Mouse (Mus musculus) midbrain, embryonic 16.5 days (tissue): ENCODE results near the gene Cend1. TPM values are rescaled to one million over a fixed set of nuclear protein-coding genes. Genes with fewer than 3 reads are reported as not detected.

Source experiments
- ATAC-seq: fragments of 200-750 bp; cut with Nextera tagmentation; 2 replicates; pipeline ENCODE4 v1.8.0; 2017; ENCODE audit warnings: moderate TSS enrichment
- H3K27ac ChIP-seq: fragments of 300-500 bp; sonication (generic); 2 replicates; pipeline ENCODE4 v1.5.1; 2014; ENCODE audit warnings: mild to moderate bottlenecking, low read length, mixed read lengths
- H3K27me3 ChIP-seq: fragments of 300-500 bp; sonication (generic); 2 replicates; pipeline ENCODE4 v1.6.1; 2014; ENCODE audit warnings: low read depth, low read length, mixed read lengths; ENCODE audit not compliant: control insufficient read depth, insufficient read depth
- H3K36me3 ChIP-seq: fragments of 300-500 bp; sonication (generic); 2 replicates; pipeline ENCODE4 v1.6.1; 2014; ENCODE audit warnings: mild to moderate bottlenecking, low read length, moderate library complexity, mixed read lengths; ENCODE audit not compliant: control insufficient read depth, insufficient read depth
- H3K4me1 ChIP-seq: fragments of 300-500 bp; sonication (generic); 2 replicates; pipeline ENCODE4 v1.6.1; 2014; ENCODE audit warnings: mild to moderate bottlenecking, low read length, mixed read lengths; ENCODE audit not compliant: control insufficient read depth, insufficient read depth
- H3K4me2 ChIP-seq: fragments of 300-500 bp; sonication (generic); 2 replicates; pipeline ENCODE4 v1.6.1; 2014; ENCODE audit warnings: mild to moderate bottlenecking, low read length, mixed read lengths
- H3K4me3 ChIP-seq: fragments of 300-500 bp; sonication (generic); 2 replicates; pipeline ENCODE4 v1.5.1; 2014; ENCODE audit warnings: low read depth, mild to moderate bottlenecking, low read length, moderate library complexity, mixed read lengths
- H3K9ac ChIP-seq: fragments of 300-500 bp; sonication (generic); 2 replicates; pipeline ENCODE4 v1.6.1; 2014; ENCODE audit warnings: low read depth, low read length, mixed read lengths
- H3K9me3 ChIP-seq: fragments of 300-500 bp; sonication (generic); replicated peaks from 2 replicates; pipeline ENCODE4 v1.6.1; 2014; ENCODE audit warnings: mild to moderate bottlenecking, low read length, mixed read lengths; ENCODE audit not compliant: control insufficient read depth, poor library complexity, severe bottlenecking
- WGBS: fragments of 180-500 bp; shearing (Covaris S2); extraction: QIAGEN DNeasy Blood & Tissue Kit; methylation state at CpG from one replicate; pipeline ENCODE4 v1.1.7; 2014; 5-methylcytosine and 5-hydroxymethylcytosine counted together
- polyA plus RNA-seq: library from polyadenylated mRNA; unstranded; fragments of >200 nt; fragmentation: Nextera tagmentation; extraction: Ambion mirVana; gene quantifications from 2 replicates; pipeline ENCODE4 v1.2.1, GENCODE M21; 2015

Cend1 gene
- polyA plus RNA-seq, 1 experiment from 2014 or later, result 151 TPM

GRCm38 (mm10) chr7:141405466-141405865 lies 23.8 kb downstream of the Cend1 start:
- Histone ChIP-seq H3K27me3 (no peaks in the 10 kb centered on the region), H3K4me1 (no peaks in the 10 kb centered on the region), H3K4me2 (no peak overlapping the region), H3K9ac (no peak overlapping the region), H3K4me3 (no peak overlapping the region), H3K27ac (no peak overlapping the region), H3K9me3 (no peaks in the 10 kb centered on the region), H3K36me3 (peaks cover 15% of the 10 kb centered on the region)
- WGBS, result 91% methylated on average over 4 of the region's 4 CpGs
- no peak for ATAC-seq

- no peaks in the 10 kb centered on the region for H3K27me3 ChIP-seq
- 0 out of 2 replicates have a peak overlapping the region, but pooled peaks have one; percentile 6 for H3K9ac ChIP-seq
- ATAC-seq, result no peak
- no peaks in the 10 kb centered on the region for H3K9me3 ChIP-seq
- no peak overlapping the region for H3K4me2 ChIP-seq
- peaks cover 17% of the 10 kb centered on the region for H3K36me3 ChIP-seq
- WGBS, result 47% methylated on average over 5 of the region's 5 CpGs
- no peak overlapping the region for H3K4me3 ChIP-seq
- H3K27ac ChIP-seq, result no peak overlapping the region
- H3K4me1 ChIP-seq, result no peaks in the 10 kb centered on the region
Observed at GRCm38 (mm10) chr7:141403305-141403704, 26.0 kb downstream of the Cend1 start.

- Histone ChIP-seq H3K4me2 (no peak overlapping the region), H3K27ac (no peak overlapping the region), H3K9me3 (no peaks in the 10 kb centered on the region), H3K9ac (no peak overlapping the region), H3K4me1 (peaks cover 11% of the 10 kb centered on the region), H3K36me3 (peaks cover 12% of the 10 kb centered on the region), H3K27me3 (peaks cover 2% of the 10 kb centered on the region; the same call in 1 of the 2 replicates), H3K4me3 (no peak overlapping the region)
- 76% methylated on average over 1 of the region's 1 CpGs for WGBS
- no peak for ATAC-seq
Observed at GRCm38 (mm10) chr7:141395348-141395747, 33.9 kb downstream of the Cend1 start.

GRCm38 (mm10) chr7:141394771-141395170 lies 34.5 kb downstream of the Cend1 start:
- ATAC-seq, result no peak
- Histone ChIP-seq H3K4me2 (no peak overlapping the region), H3K36me3 (peaks cover 11% of the 10 kb centered on the region), H3K27ac (no peak overlapping the region), H3K9me3 (no peaks in the 10 kb centered on the region), H3K4me3 (no peak overlapping the region), H3K4me1 (peaks cover 11% of the 10 kb centered on the region), H3K9ac (no peak overlapping the region), H3K27me3 (peaks cover 6% of the 10 kb centered on the region; the same call in 1 of the 2 replicates)
- 20% methylated on average over 6 of the region's 6 CpGs for WGBS

GRCm38 (mm10) chr7:141394158-141394557 lies 35.1 kb downstream of the Cend1 start:
- Histone ChIP-seq H3K4me2 (no peak overlapping the region), H3K27me3 (peaks cover 6% of the 10 kb centered on the region; the same call in 1 of the 2 replicates), H3K4me1 (peaks cover 11% of the 10 kb centered on the region), H3K4me3 (no peak overlapping the region), H3K9me3 (no peaks in the 10 kb centered on the region), H3K27ac (no peak overlapping the region), H3K36me3 (peaks cover 9% of the 10 kb centered on the region), H3K9ac (no peak overlapping the region)
- no peak for ATAC-seq
- WGBS, result 93% methylated on average over 7 of the region's 7 CpGs

GRCm38 (mm10) chr7:141392552-141393222 lies 36.6 kb downstream of the Cend1 start:
- H3K4me3 ChIP-seq, result peak overlapping the region; percentile 70
- peak overlapping the region; percentile 97 for H3K4me2 ChIP-seq
- H3K27me3 ChIP-seq, result peaks cover 6% of the 10 kb centered on the region
- peaks cover 11% of the 10 kb centered on the region for H3K4me1 ChIP-seq
- no peaks in the 10 kb centered on the region for H3K9me3 ChIP-seq
- H3K9ac ChIP-seq, result peak overlapping the region; percentile 75
- peaks cover 3% of the 10 kb centered on the region for H3K36me3 ChIP-seq
- H3K27ac ChIP-seq, result peak overlapping the region; percentile 82
- ATAC-seq, result no peak; the same call in 1 of the 2 replicates
- 25% methylated on average over 9 of the region's 9 CpGs for WGBS

GRCm38 (mm10) chr7:141391625-141392551 lies 37.4 kb downstream of the Cend1 start, which contains the start of gene Taldo1:
Gene Taldo1, plus strand, starts transcription at chr7:141392199.
- H3K4me2 ChIP-seq, result peak within 1 kb of the TSS; percentile 97
- WGBS, result 0% methylated on average over 57 of the region's 57 CpGs
- H3K9me3 ChIP-seq, result no peaks in the 10 kb centered on the region
- peak within 1 kb of the TSS; percentile 75 for H3K9ac ChIP-seq
- H3K27me3 ChIP-seq, result peaks cover 6% of the 10 kb centered on the region
- peak within 1 kb of the TSS; percentile 70 for H3K4me3 ChIP-seq
- peak; percentile 94 for ATAC-seq
- peaks cover 11% of the 10 kb centered on the region for H3K4me1 ChIP-seq
- peaks cover 3% of the 10 kb centered on the region for H3K36me3 ChIP-seq
- peak within 1 kb of the TSS; percentile 82 for H3K27ac ChIP-seq

- Histone ChIP-seq H3K27me3 (peaks cover 6% of the 10 kb centered on the region), H3K4me1 (peaks cover 11% of the 10 kb centered on the region), H3K4me2 (no peak overlapping the region), H3K9me3 (no peaks in the 10 kb centered on the region), H3K9ac (no peak overlapping the region), H3K27ac (no peak overlapping the region), H3K36me3 (no peaks in the 10 kb centered on the region), H3K4me3 (no peak overlapping the region)
- ATAC-seq, result no peak
- WGBS, result 53% methylated on average over 9 of the region's 9 CpGs
Observed at GRCm38 (mm10) chr7:141390326-141391259, 38.7 kb downstream of the Cend1 start.
